Mouse (Mus musculus): ENCODE results near the gene Atp1a4.

GRCm38 (mm10) chr1:172274116-172274515 is 15.9 kb upstream of the Atp1a4 start:
- no peak for TF ChIP-seq POLR2A (IDR thresholded peaks at IDR 0.05; ENCODE audit: control insufficient read depth, low read depth, low read length)
- no peak for TF ChIP-seq CTCF (IDR thresholded peaks at IDR 0.05; ENCODE audit: control insufficient read depth, insufficient read depth, insufficient replicate concordance, low read depth, low read length)

Measured in testis, adult 2 months (tissue).